Mouse (Mus musculus): ENCODE data around the gene Adamtsl5.

DNA sequence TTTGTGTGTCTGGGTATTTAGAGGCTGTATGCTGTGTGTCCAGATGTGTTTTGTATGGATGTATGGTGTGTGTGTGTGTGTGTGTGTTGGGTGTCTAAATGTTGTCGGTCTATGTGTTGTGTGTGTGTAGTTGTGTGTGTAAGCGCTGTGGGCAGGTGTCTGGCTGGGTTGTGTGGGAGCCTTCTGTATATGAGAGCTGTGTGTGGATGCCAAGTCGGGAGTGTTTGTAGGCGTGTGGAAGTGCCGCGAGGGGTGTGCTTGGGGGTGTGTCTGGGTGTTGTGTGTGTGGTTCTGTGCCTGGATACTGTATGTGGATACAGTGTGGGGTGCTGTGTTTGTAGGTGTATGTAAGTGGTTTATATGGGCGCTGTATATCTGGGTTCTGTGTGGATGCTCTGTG lies 9.1 kb upstream of the Adamtsl5 start:
- no peak for TF ChIP-seq GATA1 (IDR thresholded peaks at IDR 0.05; ENCODE audit: borderline replicate concordance, low read length)
- TF ChIP-seq FLI1 (IDR thresholded peaks at IDR 0.05; ENCODE audit: low read length) = no peak

Data from megakaryocyte, embryonic 14.5 days (primary cell).